Mouse (Mus musculus) spleen, postnatal 10 days (tissue): Measurements from ENCODE around the gene Tmed9.
"Not testable (repeated sequence)": the region's sequence is repeated elsewhere in the genome, so short reads cannot be mapped to it uniquely, and the experiment has no call there.

Experiments used
- DNase-seq, 2 experiments: peaks; one replicate each; pipeline ENCODE4 v3.0.0; 2021 to 2022; ENCODE audit warnings: low spot score in 2 of 2

Tmed9 gene

DNA sequence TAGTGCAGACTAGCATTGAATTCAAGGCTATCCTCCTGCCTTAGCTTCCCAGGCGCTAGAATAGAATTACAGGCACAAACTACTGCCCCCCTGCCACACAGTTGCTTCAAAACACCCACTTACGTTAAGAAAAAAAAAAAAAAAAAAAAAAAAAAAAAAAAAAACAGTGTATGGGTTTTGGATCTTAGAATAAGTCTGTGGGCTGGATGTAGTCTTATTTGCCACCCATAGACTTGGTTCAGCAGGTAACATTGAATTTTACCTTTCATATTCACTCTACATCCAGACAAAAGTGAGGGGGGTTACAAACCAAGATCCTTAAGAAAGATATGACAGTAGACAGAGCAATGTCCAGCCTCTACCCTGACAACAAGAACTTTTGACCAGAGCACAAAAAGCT lies 5.6 kb upstream of the Tmed9 start:
- no peak for DNase-seq

DNA sequence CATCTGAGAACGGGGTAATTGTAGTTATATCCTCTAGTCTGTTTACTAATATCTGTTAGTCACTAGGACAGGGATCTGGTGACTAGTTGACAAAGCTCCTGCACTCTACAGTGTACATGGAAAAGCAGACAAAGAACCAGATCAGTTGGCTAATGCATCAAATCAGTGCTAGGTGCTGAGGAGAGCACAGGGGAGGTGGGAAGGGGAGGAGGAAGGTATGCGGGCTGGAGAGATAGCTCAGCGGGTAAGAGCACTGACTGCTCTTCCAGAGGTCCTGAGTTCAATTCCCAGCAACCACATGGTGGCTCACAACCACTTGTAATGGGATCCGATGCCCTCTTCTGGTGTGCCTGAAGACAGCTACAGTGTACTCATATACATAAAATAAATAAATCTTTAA lies 5.0 kb upstream of the Tmed9 start:
- DNase-seq = not testable (repeated sequence)

DNA sequence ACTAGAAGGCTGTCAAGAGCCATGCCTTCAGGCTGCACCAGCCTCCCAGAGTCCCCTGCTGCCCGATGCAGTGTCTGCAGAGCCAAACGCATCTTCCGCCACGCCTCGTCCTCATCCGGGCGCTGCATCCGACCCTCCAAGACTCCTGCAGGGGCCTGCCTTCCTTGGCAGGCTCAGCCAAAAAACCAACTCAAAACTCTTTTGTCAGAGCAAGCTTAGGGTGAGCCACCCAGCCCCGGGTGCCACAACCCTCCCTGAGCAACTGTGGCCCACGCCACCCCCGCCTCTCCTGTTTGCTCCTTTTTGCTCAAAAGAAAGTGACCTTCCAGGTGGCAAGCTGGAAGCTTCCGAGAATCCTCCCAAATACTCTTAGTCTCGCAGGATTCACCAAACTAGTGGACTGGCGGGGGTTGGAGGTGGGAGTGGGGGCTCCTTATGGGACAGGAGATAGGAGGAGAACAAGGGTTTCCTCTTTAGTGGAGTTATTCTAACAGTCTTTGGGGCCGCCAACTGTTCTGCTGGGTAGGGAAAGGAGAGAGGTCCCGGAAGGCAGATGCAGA lies 3.7 kb upstream of the Tmed9 start:
- DNase-seq = peak; percentile 28 to 46

DNA sequence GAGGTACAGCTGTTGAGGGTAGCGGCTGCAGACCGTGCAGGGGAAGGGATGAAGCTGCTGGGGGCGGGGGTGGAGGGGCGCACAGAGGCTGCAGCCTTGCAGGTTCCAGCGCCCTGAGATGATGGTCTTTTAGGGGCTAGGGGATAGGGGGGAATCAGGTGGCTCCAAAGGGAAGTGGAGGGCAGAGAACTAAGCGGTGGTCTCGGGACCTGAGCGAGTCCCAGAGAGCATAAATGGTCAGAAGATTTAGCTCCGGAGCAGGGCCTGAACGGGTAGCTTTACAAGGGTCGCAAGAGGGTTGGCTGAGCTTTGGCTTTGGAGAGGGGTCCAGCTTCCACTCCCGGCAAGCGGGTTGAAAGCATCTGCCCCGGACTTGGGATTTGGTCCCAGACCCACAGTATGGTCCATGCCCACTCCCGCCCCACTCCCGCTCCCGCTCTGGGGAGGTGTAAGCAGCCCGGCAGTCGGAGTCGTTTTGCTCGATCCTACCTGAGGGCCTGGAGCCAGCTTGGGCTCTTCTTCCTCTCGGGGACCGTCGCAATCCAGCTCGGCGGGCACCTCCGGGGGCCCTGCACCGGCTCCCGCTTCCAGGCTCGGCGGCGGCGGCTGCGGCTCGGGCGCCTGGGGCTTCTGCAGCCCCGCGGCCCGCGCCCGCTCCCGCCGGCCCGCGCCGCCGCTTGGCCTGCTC lies 3.1 kb upstream of the Tmed9 start:
- peak; percentile 59 to 64 for DNase-seq

DNA sequence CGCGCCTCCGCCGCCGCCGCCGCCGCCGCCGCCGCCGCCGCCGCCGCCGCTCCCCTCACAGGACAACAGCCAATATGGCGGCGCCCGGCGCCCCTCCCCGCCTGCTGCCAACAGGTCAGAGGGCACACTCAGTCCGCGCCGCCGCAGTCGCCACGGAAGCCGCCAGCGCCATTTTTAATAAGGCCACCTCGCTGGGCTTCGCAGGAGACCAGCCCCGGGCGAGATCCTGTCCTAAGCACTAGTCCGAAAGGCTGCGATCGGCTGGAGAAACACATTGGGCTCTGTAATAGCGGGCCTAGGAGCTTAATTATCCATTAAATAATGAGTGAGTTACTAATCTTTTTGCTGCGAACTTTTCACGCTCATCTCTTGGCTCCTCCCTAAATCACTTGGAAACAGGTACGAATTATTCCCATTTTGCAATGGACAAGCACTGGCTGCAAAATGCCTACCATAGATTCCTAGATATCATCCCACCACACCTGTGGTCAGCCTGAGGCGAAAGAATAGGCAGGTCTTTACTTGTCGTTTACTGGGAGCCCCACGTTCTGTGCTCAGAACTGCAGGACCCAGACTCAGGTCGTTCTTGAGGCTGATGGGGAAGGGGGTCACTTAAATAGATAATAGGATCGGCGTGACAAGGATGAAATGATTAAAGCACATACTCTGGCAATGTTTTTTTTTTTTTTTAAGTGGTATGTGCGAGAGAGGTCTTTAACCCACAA lies 2.3 kb upstream of the Tmed9 start, which contains the start of gene Fam193b:
Gene Fam193b (minus strand): TSS at position 94 of the 725 bp plus-strand sequence.
- peak; percentile 97 for DNase-seq

DNA sequence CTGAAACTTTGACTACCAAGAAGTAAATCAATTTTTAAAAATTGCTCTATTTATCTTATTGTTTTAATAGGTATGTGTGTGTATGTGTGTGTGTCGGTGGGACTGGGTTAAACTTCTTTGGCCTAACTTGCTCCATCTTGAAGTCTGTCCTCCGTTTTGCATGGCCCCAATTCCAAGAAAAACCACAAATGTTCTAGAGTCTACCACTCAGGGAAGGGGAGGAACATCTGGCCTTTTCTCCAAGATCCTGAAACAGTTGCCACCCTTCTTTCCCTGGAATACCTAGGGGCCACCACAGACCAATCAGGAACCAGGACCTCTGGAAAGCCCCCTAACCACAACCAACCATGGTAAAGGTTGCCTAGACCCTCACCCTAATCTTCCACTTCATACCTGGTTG lies 1.6 kb upstream of the Tmed9 start:
- DNase-seq = no peak

DNA sequence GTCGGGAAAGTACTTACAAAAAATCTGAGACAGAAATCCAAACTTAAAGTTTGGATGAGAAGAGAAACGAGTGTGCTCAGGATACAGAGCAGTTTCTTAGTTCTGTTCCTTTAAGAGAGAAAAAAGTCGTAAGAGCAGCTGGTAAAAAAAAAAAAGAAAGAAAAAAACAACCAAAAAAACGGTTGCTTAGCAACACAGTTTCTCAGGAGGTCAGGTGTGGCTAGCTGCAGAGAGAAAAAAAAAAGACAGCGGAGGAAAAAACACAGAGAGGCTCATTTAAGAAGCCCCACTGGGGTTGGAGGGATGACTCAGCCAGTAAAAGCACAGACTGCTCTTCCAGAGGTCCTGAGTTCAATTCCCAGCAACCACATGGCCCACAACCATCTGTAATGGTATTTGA lies 789 bp downstream of the Tmed9 start:
- DNase-seq = no peak

DNA sequence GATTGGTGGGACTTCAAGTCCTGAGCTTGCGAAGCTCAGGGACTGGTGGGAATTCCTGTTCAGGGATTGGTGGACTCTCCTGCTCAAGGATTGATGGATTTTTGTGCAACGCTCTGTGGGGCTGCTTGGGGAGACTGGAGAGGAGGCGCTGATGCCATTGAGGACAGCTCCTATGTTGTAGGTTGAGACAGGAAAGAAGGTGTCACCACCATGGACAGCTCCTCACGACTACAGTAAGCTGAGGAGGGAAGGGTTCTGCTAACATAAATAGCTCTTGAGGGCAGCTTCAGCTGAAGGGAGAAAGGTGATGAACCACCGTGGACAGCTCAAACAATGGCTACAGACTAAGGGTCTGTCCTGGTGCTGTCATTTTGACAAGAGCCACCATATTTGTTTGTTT lies 2.4 kb downstream of the Tmed9 start:
- DNase-seq = peak in 1 of 2 experiments; percentile 31

DNA sequence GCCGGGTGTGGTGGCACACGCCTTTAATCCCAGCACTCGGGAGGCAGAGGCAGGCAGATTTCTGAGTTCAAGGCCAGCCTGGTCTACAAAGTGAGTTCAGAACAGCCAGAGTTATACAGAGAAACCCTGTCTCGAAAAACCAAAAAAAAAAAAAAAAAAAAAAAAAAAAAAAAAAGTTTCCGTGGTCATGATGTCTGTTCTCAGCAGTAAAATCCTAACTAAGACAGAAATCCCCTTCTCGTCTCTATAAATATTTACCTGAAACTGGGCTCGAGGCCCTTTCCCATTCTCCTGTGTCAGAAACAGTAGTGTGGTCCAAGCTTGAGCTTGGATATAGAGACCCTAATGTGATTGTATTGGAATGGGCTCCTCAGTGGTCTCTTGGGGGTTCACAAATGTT lies 3.3 kb downstream of the Tmed9 start:
- not testable (repeated sequence) for DNase-seq

DNA sequence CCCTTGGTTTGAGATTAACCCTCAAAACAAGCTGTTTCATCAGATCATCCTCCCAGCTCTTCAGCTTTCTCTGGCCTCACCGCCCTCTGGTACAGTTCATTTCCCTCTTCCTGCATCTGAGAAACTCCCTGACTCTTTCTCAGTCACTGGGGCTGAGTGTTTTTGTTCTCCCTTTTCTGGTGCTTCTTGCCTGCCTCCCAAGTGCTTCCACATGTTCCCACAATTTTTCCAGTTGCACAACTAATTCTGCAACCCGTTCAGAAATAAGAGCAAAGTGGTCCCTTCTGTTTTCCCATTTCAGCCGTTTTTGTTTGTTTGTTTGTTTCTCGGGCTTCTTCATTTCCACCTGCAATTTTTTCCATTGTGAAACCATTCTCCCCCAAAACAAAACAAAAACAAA lies 4.6 kb downstream of the Tmed9 start:
- DNase-seq = no peak

DNA sequence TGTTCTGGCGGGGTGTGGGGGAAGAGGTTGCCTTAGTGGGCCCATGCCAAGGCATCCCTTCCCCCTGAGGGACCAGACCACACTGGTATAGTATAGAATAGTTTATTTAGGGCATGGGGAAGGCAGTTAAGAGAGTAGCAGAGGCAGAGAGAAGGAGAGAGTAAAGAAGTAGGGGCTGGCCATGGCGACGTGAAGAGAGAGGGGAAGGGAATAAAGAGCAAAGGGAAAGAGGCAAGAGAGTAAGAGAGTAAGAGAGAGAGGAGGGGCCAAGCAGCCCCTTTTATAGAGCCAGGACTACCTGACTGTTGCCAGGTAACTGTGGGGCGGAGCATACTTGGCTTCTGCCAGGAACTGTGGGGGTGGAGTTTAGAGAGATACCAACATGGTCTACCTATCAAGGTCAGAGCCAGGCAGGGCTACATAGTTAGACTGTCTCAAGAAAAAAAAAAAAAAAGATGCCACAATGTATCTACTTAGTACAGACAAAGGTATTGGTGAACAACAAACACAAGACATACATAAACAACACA lies 18.5 kb downstream of the Tmed9 start:
- DNase-seq = no peak

DNA sequence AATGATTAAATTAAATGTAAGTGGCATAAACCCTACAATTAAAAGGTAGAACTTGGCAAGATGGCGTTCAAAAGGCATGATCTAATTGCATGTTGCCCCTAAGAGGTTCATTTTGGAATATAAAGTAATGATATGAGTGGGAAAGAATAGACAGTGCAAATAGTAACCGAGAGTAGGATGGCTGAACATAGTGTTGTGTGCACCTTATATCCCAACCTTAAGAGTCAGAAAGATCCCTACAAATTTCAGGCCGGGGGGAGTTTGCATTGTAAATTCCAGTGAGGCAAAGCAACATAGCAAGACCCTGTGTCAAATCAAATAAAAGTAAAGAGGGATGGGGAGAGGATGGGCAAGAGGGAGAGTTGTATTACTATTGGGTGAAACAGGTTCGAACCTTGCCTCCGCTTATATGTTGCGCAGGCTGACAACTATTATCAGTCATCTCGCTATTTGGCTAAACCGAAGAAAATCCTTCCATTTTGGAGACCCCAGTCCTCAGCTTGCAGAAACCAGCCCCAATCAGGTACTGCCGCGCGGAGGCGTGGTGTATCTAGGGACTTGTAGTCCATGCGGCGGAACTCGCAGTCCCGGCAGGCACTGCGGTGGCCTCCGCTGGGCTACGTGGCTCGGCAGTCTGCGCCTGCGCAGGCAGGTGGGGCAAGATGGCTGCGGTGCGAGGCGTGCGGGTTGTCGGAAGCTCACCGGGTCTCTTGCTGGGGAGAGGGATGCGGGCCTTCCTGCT lies 19.2 kb downstream of the Tmed9 start:
- peak; percentile 91 to 98 for DNase-seq

DNA sequence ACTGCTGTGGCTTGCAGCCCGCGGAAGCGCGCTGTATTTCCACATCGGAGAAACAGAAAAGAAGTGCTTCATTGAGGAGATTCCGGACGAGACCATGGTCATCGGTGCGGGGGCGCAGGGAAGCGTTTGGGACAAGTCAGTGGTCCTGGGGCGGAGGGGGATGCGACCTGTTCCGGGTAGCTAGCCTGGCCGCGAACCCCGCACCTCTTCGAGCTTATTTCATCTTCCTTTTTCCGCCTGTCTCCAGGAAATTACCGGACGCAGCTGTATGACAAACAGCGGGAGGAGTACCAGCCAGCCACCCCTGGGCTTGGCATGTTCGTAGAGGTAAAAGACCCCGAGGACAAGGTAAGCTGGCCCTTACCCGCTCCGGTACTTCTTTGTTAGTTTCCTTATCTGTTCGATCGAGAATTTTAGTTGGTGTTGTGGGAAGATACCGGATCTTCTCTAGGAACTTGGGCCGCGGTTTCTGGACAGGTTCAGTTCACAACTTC lies 19.8 kb downstream of the Tmed9 start:
- no peak for DNase-seq

DNA sequence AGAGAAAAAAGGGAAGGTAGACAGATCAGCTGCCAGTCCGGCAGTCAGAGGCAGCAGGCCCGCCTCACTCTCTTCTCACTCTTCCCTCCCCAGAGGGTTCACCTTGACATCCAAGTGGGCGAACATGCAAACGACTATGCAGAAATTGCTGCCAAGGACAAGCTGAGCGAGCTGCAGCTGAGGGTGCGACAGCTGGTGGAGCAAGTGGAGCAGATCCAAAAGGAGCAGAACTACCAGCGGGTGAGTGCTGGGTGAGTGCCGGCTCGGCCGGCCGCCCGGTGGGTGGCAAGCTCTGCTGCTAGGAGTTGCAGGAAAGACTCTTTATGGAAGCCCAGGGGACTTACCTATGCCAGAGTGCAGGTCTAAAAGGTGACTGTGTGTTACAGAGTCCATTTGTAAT lies 21.8 kb downstream of the Tmed9 start:
- DNase-seq = no peak

DNA sequence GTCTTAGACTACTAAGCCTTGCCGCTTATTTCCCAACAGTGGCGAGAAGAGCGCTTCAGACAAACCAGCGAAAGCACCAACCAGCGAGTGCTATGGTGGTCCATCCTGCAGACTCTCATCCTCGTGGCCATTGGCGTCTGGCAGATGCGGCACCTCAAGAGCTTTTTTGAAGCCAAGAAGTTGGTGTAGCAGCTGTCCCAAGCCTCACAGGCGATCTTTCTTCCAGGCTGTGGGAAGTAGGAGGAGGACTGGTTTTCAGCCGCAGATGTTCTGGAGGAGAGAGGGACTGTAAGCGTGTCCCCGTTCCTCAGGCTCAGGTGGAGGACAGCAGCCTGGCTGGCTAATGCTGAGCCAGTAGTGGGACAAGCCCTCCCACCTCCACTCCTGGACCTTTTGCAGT lies 23.3 kb downstream of the Tmed9 start:
- DNase-seq = no peak

DNA sequence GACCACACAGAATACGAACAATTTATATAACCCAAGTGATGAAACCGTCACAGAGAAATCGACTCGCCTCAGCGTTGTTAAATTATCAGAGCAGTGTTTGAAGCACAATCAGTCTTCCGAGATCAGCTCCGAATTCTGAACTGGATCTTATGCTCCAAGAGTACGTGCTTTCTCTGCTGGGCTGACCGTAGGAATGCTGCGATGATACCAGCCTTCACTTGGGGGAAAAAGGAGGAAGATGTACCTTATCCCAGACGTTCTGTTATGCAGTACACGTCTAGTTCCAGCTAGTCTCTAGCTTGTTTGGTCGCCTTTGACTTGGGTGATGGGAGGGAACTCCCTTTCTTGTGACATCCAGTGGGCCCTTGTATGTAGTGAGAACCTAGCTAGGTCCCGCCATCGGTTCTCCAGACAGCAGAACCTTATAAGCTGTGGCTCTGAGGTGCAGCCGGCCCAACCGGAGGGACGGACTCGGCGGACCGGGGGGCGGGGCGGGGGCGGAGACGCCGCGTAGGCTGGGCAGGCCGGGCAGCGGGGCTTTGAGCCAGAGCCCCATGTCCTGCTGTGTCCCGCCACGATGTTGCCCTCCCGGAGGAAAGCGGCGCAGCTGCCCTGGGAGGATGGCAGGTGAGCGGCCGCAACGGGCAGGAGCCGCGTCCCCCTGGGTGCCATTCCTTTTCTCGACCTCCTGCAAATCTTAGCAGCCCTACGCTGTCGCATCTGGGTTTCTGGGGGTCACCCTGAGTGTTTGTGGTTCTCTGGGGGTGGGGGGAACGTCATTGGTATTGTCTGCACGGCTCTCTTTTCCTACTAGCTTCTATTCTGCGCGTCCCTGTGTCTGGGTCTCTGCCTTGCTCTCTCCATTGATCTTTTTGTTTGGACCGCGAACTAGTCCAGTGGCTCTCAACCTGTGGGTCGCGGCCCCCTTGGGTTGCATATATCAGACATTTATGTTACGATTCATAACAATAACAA lies 26.3 kb downstream of the Tmed9 start, which contains the start of gene B4galt7:
Gene B4galt7 (plus strand): TSS at position 331 of the 975 bp plus-strand sequence.
- DNase-seq = peak; percentile 87

DNA sequence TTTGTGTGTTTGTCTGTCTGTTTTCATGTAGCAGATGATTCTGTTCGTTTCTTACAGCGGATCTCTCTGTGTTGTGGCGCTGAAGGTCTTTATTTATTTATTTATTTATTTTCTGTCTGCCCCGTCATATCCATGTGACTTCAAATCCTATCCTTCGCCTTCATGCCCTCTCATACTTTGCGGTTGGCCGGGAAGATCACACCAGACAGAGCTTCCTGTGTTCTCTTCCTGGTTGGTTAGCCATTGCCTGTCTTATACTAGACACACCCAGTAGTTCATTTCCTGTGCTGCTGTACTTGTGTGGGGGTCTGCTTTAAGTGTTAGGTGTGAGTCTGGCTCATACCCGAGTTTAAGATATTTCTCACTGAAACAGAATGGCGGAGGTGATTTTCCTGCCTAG lies 27.1 kb downstream of the Tmed9 start:
- DNase-seq = no peak

DNA sequence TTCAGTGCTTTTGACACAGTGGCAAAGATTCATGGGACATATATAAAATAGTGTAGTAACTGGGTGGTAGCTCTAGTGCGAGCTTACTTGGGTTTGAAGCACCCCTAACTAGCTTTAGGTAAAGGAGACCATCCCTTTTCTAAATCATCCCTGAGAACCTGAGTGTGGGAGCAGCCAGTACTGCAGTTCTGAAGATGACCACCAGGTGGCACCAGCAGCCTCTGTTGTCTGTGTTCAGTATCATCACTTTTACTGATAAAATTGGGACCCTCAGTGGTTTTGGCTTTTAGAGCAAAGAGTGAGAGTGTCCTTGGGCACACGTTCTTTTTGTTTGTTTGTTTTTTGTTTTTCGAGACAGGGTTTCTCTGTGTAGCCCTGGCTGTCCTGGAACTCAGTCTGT lies 28.1 kb downstream of the Tmed9 start:
- peak; percentile 89 to 92 for DNase-seq

DNA sequence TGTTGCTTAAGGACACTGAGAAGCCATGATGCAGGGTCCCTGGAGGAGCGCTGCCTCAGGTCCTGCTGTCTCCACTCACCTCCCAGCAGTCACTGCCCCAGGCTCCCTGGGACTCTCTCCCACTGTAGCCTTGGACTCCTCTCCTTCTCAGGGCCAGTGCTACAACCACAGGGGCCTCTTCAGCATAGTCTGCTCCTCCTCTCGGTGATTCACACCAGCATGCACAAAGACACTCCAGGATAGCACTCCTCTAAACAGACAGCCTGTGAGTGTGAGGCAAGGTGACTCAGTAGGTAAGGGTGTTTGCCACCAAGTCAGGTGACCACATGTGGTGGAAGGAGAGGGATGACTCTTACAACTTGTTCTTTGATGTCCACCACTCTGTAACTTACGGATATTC lies 31.1 kb downstream of the Tmed9 start:
- DNase-seq = no peak

DNA sequence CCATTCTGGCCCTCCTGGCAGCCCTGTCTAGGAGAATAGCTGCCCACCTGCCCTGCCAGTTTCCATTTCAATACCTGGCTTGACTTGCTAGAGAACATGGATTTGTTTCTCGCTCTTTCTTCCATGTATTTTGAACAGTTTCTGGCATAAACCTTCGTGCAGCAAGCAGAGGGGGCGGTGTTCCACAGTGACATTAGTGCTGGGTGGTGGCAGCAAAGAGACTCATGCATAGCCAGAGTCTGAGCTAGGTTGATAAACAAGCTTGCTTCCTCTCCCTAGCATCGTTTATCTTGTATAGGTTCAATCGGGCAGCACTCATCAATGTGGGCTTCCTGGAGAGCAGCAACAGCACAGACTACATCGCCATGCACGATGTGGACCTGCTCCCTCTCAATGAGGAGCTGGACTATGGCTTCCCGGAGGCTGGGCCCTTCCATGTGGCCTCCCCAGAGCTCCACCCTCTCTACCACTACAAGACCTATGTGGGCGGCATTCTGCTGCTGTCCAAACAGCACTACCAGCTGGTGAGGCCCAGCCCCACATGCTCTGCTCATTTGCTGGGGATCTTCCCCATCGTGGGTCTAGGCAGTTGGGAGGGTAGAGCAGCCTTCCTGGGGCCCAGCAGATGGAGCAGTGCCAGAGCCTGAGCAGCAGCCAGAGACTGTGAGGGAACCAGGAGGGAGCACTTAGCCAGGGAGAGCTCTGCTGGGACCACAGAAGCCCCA lies 33.5 kb downstream of the Tmed9 start:
- no peak for DNase-seq
